Mouse (Mus musculus) heart, postnatal 36 days (tissue): ENCODE results near the gene Pik3r6. TPM values are rescaled to one million over a fixed set of nuclear protein-coding genes. Genes with fewer than 3 reads are reported as not detected.

ENCODE experiments used
- DNase-seq, 2 experiments: peaks; one replicate each; pipeline ENCODE4 v3.0.0; 2021 to 2022
- intact Hi-C: fragments of 180-260 bp; cut with DNase I; formaldehyde crosslinking; loops from one replicate; pipeline ENCODE4 v1.15.1; 2025
- total RNA-seq, 2 experiments: library from RNA; stranded (reverse); gene quantifications; 2 replicates each; pipeline ENCODE4 v1.2.3; 2021

The Pik3r6 gene
- total RNA-seq, 2 experiments from 2014 or later, result 4.6 to 6.3 TPM

- intact Hi-C loops, result loop anchor here (2.0 kb wide), 1 partner anchor 34 kb away; no protein-coding TSS in a partner anchor
- DNase-seq, result peak; percentile 48 to 49
Measured at GRCm38 (mm10) chr11:68531066-68531806, 28.4 kb downstream of the Pik3r6 start.

- intact Hi-C loops, result loop anchor here (2.0 kb wide), 1 partner anchor 35 kb away; no protein-coding TSS in a partner anchor
- no peak for DNase-seq
Measured at GRCm38 (mm10) chr11:68531941-68532535, 29.2 kb downstream of the Pik3r6 start.

GRCm38 (mm10) chr11:68532773-68533172, 30.0 kb downstream of the Pik3r6 start:
- intact Hi-C loops, result no loop called here
- no peak for DNase-seq

GRCm38 (mm10) chr11:68533971-68534475, 31.2 kb downstream of the Pik3r6 start:
- DNase-seq, result no peak
- intact Hi-C loops, result no loop called here

GRCm38 (mm10) chr11:68536026-68536425, 33.2 kb downstream of the Pik3r6 start:
- intact Hi-C loops, result no loop called here

GRCm38 (mm10) chr11:68536465-68536864, 33.6 kb downstream of the Pik3r6 start:
- intact Hi-C loops, result no loop called here
- DNase-seq, result no peak

More at GRCm38 (mm10) chr11:68536026-68536425, 33.2 kb downstream of the Pik3r6 start:
- DNase-seq, result no peak

- intact Hi-C loops, result loop anchor here (5.0 kb wide), 1 partner anchor 338 kb away; no protein-coding TSS in a partner anchor
- DNase-seq, result no peak
Measured at GRCm38 (mm10) chr11:68539621-68540020, 36.8 kb downstream of the Pik3r6 start.

GRCm38 (mm10) chr11:68544554-68544953, 41.7 kb downstream of the Pik3r6 start:
- peak; percentile 49 to 56 for DNase-seq
- intact Hi-C loops, result loop anchor here (2.0 to 5.0 kb wide), 2 partner anchors 16 to 333 kb away; no protein-coding TSS in a partner anchor

GRCm38 (mm10) chr11:68545172-68545571, 42.4 kb downstream of the Pik3r6 start:
- DNase-seq, result no peak
- intact Hi-C loops, result loop anchor here (2.0 kb wide), 1 partner anchor 16 kb away; no protein-coding TSS in a partner anchor

- intact Hi-C loops, result loop anchor here (2.0 kb wide), 1 partner anchor 15 kb away; no protein-coding TSS in a partner anchor
- no peak for DNase-seq
Measured at GRCm38 (mm10) chr11:68545682-68546222, 42.9 kb downstream of the Pik3r6 start.

GRCm38 (mm10) chr11:68547484-68547883, 44.7 kb downstream of the Pik3r6 start:
- no peak for DNase-seq
- intact Hi-C loops, result no loop called here

GRCm38 (mm10) chr11:68549597-68549996, 46.8 kb downstream of the Pik3r6 start:
- intact Hi-C loops, result no loop called here
- no peak for DNase-seq

GRCm38 (mm10) chr11:68550358-68550757, 47.5 kb downstream of the Pik3r6 start:
- DNase-seq, result no peak
- intact Hi-C loops, result loop anchor here (5.0 kb wide), 1 partner anchor 118 kb away; the partner anchor contains the start of gene Pik3r5

- DNase-seq, result peak; percentile 61 to 72
- intact Hi-C loops, result loop anchor here (1.0 to 5.0 kb wide), 2 partner anchors 69 to 122 kb away; partner anchors contain the start of gene Pik3r5
Measured at GRCm38 (mm10) chr11:68553981-68554471, 51.2 kb downstream of the Pik3r6 start.

- no peak for DNase-seq
- intact Hi-C loops, result no loop called here
Measured at GRCm38 (mm10) chr11:68555918-68556584, 53.2 kb downstream of the Pik3r6 start, which contains the start of gene Mfsd6l. Gene Mfsd6l (plus strand): TSS chr11:68556186.

GRCm38 (mm10) chr11:68559546-68559945, 56.7 kb downstream of the Pik3r6 start:
- DNase-seq, result no peak
- intact Hi-C loops, result no loop called here

GRCm38 (mm10) chr11:68561957-68562950, 59.4 kb downstream of the Pik3r6 start:
- no peak for DNase-seq
- intact Hi-C loops, result loop anchor here (2.0 kb wide), 1 partner anchor 17 kb away; no protein-coding TSS in a partner anchor

- DNase-seq, result no peak
- intact Hi-C loops, result loop anchor here (5.0 kb wide), 1 partner anchor 163 kb away; no protein-coding TSS in a partner anchor
Measured at GRCm38 (mm10) chr11:68564356-68565031, 61.7 kb downstream of the Pik3r6 start.
